Mouse (Mus musculus) embryonic fibroblast, embryonic 13.5 days (primary cell): ENCODE data around the gene Srgap2. TPM values are rescaled to one million over a fixed set of nuclear protein-coding genes. Genes with fewer than 3 reads are reported as not detected.

Experiments
- H3K27ac ChIP-seq: 2 replicates; pipeline ENCODE4 v1.5.1; 2012; ENCODE audit warnings: low read length, control low read depth, inconsistent platforms; ENCODE audit not compliant: insufficient read depth
- H3K4me1 ChIP-seq: 2 replicates; pipeline ENCODE4 v1.6.1; 2011; ENCODE audit warnings: low read length; ENCODE audit not compliant: control insufficient read depth, insufficient read depth
- H3K4me3 ChIP-seq: 2 replicates; pipeline ENCODE4 v1.5.1; 2011; ENCODE audit warnings: mild to moderate bottlenecking, control low read depth, low read length; ENCODE audit not compliant: insufficient read depth
- CTCF ChIP-seq: IDR thresholded peaks from 2 replicates; pipeline ENCODE4 v1.5.1; 2011; ENCODE audit warnings: mild to moderate bottlenecking, control low read depth, low read length, moderate library complexity, borderline replicate concordance; ENCODE audit not compliant: insufficient read depth
- POLR2A ChIP-seq: IDR thresholded peaks from 2 replicates; pipeline ENCODE4 v1.6.1; 2011; ENCODE audit warnings: low read depth, mild to moderate bottlenecking, control low read depth, low read length, moderate library complexity
- polyA plus RNA-seq: library from polyadenylated mRNA; stranded (reverse); fragments of >200 nt; gene quantifications from 2 replicates; pipeline ENCODE4 v1.2.4, GENCODE M21; 2011; ENCODE audit warnings: low read depth; ENCODE audit not compliant: missing spikeins, insufficient read length

Gene Srgap2
- polyA plus RNA-seq, 1 experiment, result 66.6 TPM

- Histone ChIP-seq H3K27ac (no peak overlapping the region), H3K4me1 (peaks cover 12% of the 10 kb centered on the region), H3K4me3 (no peak overlapping the region)
- TF ChIP-seq CTCF (no peak), POLR2A (no peak)
Observed at GRCm38 (mm10) chr1:131382184-131382583, 145.0 kb downstream of the Srgap2 start.

GRCm38 (mm10) chr1:131380254-131380653 lies 146.9 kb downstream of the Srgap2 start:
- Histone ChIP-seq H3K4me3 (no peak overlapping the region), H3K27ac (no peak overlapping the region), H3K4me1 (peaks cover 12% of the 10 kb centered on the region)
- no peak for TF ChIP-seq CTCF
- TF ChIP-seq POLR2A, result no peak

DNA sequence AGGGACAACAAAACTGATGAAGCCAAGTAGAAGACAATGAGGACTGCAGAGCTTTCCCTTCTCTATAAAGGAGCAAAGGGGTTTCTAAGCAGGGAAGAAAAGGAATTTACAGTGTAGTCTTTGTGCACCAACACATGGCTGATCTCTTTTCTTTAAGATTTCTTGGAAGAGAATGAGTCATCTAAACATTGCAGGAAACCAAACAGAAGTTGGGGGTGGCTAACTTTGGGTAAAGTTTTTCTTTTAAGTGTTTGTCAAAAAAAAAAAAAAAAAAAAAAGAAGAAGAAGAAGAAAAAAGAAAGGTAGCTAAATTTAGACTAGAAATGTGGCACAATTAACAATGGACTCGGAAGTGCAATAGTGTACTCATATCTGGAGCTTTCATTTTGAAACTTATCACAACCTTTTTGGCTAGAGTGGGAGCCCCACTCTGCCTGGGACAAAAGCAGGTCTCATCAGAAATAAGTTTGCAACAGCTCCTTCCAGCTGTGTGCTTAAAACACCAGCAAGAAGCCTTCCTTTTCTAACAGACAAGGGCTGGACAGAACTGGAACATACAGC lies 148.2 kb downstream of the Srgap2 start:
- TF ChIP-seq CTCF, result no peak
- H3K27ac ChIP-seq, result peak overlapping the region; percentile 82

GRCm38 (mm10) chr1:131378081-131378913 lies 148.9 kb downstream of the Srgap2 start:
- peak overlapping the region; percentile 82 for H3K27ac ChIP-seq
- TF ChIP-seq POLR2A, result no peak
- TF ChIP-seq CTCF, result no peak
- H3K4me3 ChIP-seq, result no peak overlapping the region
- H3K4me1 ChIP-seq, result peaks cover 12% of the 10 kb centered on the region

More for the DNA sequence above, 148.2 kb downstream of the Srgap2 start:
- Histone ChIP-seq H3K4me1 (peaks cover 12% of the 10 kb centered on the region), H3K4me3 (no peak overlapping the region)

DNA sequence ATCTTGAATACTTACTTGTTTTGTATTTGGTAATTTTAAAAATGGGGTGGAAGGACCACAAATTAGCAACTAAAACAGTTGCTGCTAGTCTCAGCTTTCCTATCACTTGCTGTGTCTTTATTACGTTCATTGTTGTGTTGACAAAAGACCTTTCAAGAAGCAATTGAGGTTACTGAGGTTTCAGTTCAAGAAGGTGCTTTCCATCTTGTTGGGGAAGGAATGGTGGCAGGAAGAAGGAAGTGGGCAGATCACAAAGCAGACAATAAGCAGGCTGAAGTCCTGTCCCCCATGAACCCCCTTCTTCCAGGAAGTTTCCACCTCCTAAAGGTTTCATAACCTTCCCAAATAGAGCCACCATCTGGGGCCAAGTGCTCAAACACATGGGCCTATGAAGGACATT lies 161.3 kb downstream of the Srgap2 start:
- H3K27ac ChIP-seq, result no peak overlapping the region
- TF ChIP-seq CTCF (no peak), POLR2A (no peak)
- H3K4me1 ChIP-seq, result no peaks in the 10 kb centered on the region
- no peak overlapping the region for H3K4me3 ChIP-seq

- Histone ChIP-seq H3K4me1 (no peaks in the 10 kb centered on the region), H3K4me3 (no peak overlapping the region), H3K27ac (no peak overlapping the region)
- no peak for TF ChIP-seq CTCF
- no peak for TF ChIP-seq POLR2A
Observed at GRCm38 (mm10) chr1:131364432-131364831, 162.7 kb downstream of the Srgap2 start.

- H3K4me1 ChIP-seq, result no peaks in the 10 kb centered on the region
- H3K27ac ChIP-seq, result no peak overlapping the region
- H3K4me3 ChIP-seq, result no peak overlapping the region
- TF ChIP-seq CTCF (no peak), POLR2A (no peak)
Observed at GRCm38 (mm10) chr1:131363887-131364286, 163.3 kb downstream of the Srgap2 start.

DNA sequence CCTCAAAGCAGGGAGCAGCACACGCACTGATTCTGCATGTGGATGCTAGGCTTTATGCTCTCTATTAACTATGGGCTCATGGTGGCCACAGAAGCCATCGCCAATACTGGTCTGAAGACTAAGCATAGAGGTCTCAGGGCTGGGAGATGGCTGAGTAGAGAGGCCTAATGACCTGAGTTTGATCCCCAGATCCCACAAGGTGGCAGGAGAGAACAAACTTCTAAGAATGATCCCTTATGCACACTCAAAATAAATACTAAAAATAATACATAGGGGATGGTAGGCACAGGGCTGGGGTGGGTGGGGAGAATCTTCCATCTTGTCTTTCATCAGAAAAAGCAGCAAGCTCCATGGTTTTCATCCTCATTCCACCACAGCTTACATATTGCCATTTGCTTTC lies 165.1 kb downstream of the Srgap2 start:
- no peak overlapping the region for H3K27ac ChIP-seq
- TF ChIP-seq POLR2A, result no peak
- no peak for TF ChIP-seq CTCF
- H3K4me1 ChIP-seq, result no peaks in the 10 kb centered on the region
- no peak overlapping the region for H3K4me3 ChIP-seq

DNA sequence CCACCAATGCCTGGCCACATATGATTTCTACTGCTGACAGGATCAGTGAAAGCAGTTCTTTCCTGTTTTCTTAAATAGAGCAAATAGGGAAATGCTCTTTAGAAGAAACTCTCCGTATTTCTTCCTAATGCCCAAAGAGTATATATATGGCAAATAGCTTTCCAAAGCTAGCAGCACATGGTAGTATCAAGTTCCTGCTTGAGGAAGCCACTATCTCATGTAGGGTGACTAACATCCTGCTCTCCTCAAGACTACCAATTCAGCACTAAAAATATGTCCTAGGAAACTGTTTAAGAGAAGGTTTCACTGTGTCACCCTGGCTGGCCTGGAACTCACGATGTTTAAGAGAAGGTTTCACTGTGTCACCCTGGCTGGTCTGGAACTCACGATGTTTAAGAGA lies 166.4 kb downstream of the Srgap2 start:
- H3K4me1 ChIP-seq, result no peaks in the 10 kb centered on the region
- TF ChIP-seq CTCF, result no peak
- no peak for TF ChIP-seq POLR2A
- H3K4me3 ChIP-seq, result no peak overlapping the region
- H3K27ac ChIP-seq, result no peak overlapping the region

DNA sequence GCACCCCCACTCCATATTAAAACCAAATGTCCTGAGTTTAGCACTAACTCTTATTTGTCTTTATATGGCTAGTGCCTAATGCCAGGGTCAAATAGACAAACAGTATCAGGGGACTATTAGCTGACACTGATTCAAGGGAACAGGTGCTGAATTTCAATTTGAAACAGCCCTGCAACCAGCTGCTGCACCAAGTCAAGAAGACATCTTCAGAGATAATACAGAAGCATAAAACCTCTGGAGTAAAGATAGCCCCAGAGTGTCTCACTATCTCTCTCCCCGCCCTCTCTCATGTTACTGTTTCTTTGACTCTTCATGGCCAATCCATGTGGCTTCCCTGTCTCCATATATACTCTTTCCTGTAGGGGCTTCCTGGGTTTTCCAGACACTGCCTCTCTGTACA lies 167.5 kb downstream of the Srgap2 start:
- Histone ChIP-seq H3K27ac (no peak overlapping the region), H3K4me1 (no peaks in the 10 kb centered on the region), H3K4me3 (no peak overlapping the region)
- TF ChIP-seq POLR2A (no peak), CTCF (no peak)
